ENCODE assay signal across 8 mouse cellular contexts in the genomic region with DNA sequence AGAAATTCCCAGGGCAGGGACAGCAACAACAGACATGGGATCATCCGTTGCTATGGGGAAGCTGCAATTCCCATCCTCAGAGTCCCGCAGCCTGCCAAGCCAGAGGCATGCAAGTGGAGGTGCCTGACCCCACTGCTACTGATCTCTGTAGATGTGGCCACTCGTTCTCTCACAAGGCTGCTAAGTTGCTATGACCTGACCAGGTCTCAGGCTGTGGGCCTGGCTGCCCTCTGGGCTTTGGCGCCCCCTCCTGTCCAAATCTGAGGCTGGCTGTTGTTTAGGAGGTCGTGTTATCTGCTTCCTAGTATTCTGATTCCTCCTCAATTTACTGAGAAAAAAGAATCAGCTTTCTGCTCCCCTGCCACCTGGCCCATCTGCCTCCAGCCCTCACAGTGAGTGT. TPM values are rescaled to one million over a fixed set of nuclear protein-coding genes. Genes with fewer than 3 reads are reported as not detected.
DNase-seq lines count a peak whose midpoint lies in the region; ATAC-seq and TF ChIP-seq lines count a peak whose summit lies in the region.

No protein-coding gene starts in this region.

- 40% methylated on average over 5 of the region's 5 CpGs for WGBS in intestine, embryonic 16.5 days
- 35% methylated on average over 5 of the region's 5 CpGs for WGBS in small intestine, adult 2 months

- no peak overlapping the region for H3K27ac ChIP-seq in intestine, embryonic 16.5 days (ENCODE audit: low read length)
- H3K27ac ChIP-seq in small intestine, adult 2 months (ENCODE audit: insufficient read depth, low read depth, low read length), result no peak overlapping the region

- no peak for TF ChIP-seq POLR2A in small intestine, adult 2 months (IDR thresholded peaks at IDR 0.05; ENCODE audit: low read depth, low read length)

- H3K4me3 ChIP-seq in intestine, embryonic 16.5 days (ENCODE audit: low read length), result no peak overlapping the region
- H3K4me3 ChIP-seq in small intestine, adult 2 months (ENCODE audit: low read depth, low read length), result no peak overlapping the region

- H3K9ac ChIP-seq in intestine, embryonic 16.5 days (ENCODE audit: low read depth, low read length), result no peak overlapping the region

- no peak overlapping the region for H3K4me2 ChIP-seq in intestine, embryonic 16.5 days (ENCODE audit: low read depth, low read length)

- H3K27me3 ChIP-seq in intestine, embryonic 16.5 days (replicated peaks; ENCODE audit: control insufficient read depth, insufficient read depth, low read length), result no peaks in the 10 kb centered on the region
- no peaks in the 10 kb centered on the region for H3K27me3 ChIP-seq in small intestine, adult 2 months (ENCODE audit: control insufficient read depth, insufficient read depth, low read length)

- no peaks in the 10 kb centered on the region for H3K4me1 ChIP-seq in intestine, embryonic 16.5 days (ENCODE audit: control insufficient read depth, insufficient read depth, low read length)
- H3K4me1 ChIP-seq in small intestine, adult 2 months (ENCODE audit: control insufficient read depth, insufficient read depth, insufficient read length, low read length), result no peaks in the 10 kb centered on the region

- peak; percentile 80 for TF ChIP-seq CTCF in small intestine, adult 2 months (IDR thresholded peaks at IDR 0.05; ENCODE audit: extremely low read depth, insufficient read length, insufficient replicate concordance, low read depth, low read length)

- peak; percentile 3; the same call in 1 of the 2 replicates for ATAC-seq in frontal cortex, adult (ENCODE audit: low TSS enrichment)
- peak; percentile 55; the same call in 1 of the 2 replicates for ATAC-seq in intestine, embryonic 16.5 days

- no peaks in the 10 kb centered on the region for H3K9me3 ChIP-seq in intestine, embryonic 16.5 days (ENCODE audit: control insufficient read depth, low read length)

- H3K36me3 ChIP-seq in intestine, embryonic 16.5 days (ENCODE audit: control insufficient read depth, insufficient read depth, low read length), result no peaks in the 10 kb centered on the region
- H3K36me3 ChIP-seq in small intestine, adult 2 months (ENCODE audit: control insufficient read depth, insufficient read depth, low read length), result no peaks in the 10 kb centered on the region

- DNase-seq in frontal cortex, postnatal 10 days (ENCODE audit: low spot score in 2 of 2), result no peak
- peak; percentile 40 for DNase-seq in WW6 (ENCODE audit: low read depth, low spot score)
- DNase-seq in cerebellum, postnatal 4 days (ENCODE audit: low spot score in 2 of 2), result peak; percentile 43 to 61
- peak; percentile 32 for DNase-seq in gastrocnemius, postnatal 25 days
- DNase-seq in lung, postnatal 10 days, result peak; percentile 61

RNA-seq across cellular contexts. Expression of a gene that starts 29.4 kb away (rescaled TPM):
- total RNA-seq in gastrocnemius, postnatal 25 days (2021), result 1 to 10 TPM; 5.0 TPM
- polyA plus RNA-seq in intestine, embryonic 16.5 days (2015; fragmentation: Nextera tagmentation; extraction: Ambion mirVana), result 13.7 and 15.2 TPM in 2 replicates
- 4.6 and 8.9 TPM in 2 replicates for polyA plus RNA-seq in small intestine, adult 2 months (2012; rRNA removed)

Comparison
In these comparisons a context has a peak if more than half of its experiments do, and no peak if none do; other contexts are left out.
1. DNase-seq: peak in WW6 (single experiment), cerebellum, postnatal 4 days (2 of 2), gastrocnemius, postnatal 25 days (single experiment) and lung, postnatal 10 days (single experiment); none in frontal cortex, postnatal 10 days (0 of 2).